Mouse (Mus musculus) myocyte (in vitro differentiated cells): ENCODE data around the gene Kcnn3. TPM values are rescaled to one million over a fixed set of nuclear protein-coding genes. Genes with fewer than 3 reads are reported as not detected.

Experiments used
- H3K27me3 ChIP-seq: one replicate; pipeline ENCODE4 v1.6.1; 2011; ENCODE audit not compliant: control insufficient read depth, insufficient read depth, insufficient read length
- H3K36me3 ChIP-seq: one replicate; pipeline ENCODE4 v1.6.1; 2011; ENCODE audit not compliant: control insufficient read depth, insufficient read depth
- H3K4me2 ChIP-seq: one replicate; pipeline ENCODE4 v1.6.1; 2011; ENCODE audit warnings: low read depth, control low read depth
- H3K4me3 ChIP-seq: one replicate; pipeline ENCODE4 v1.5.1; 2011; ENCODE audit warnings: mild to moderate bottlenecking, control low read depth, moderate library complexity
- H3K79me2 ChIP-seq: one replicate; pipeline ENCODE4 v1.6.1; 2011; ENCODE audit not compliant: control insufficient read depth, insufficient read depth
- H3ac ChIP-seq: one replicate; pipeline ENCODE4 v1.6.1; 2011; ENCODE audit not compliant: control insufficient read depth, insufficient read length
- CEBPB ChIP-seq: IDR thresholded peaks from 2 replicates; pipeline ENCODE4 v1.6.1; 2011; ENCODE audit warnings: mild to moderate bottlenecking, moderate library complexity; ENCODE audit not compliant: poor library complexity, insufficient read depth, severe bottlenecking
- E2F4 ChIP-seq: IDR thresholded peaks from one replicate; pipeline ENCODE4 v1.6.1; 2011; ENCODE audit warnings: mild to moderate bottlenecking, control low read depth, moderate library complexity; ENCODE audit not compliant: insufficient read depth
- MAX ChIP-seq: IDR thresholded peaks from one replicate; pipeline ENCODE4 v1.6.1; 2011; ENCODE audit warnings: low read depth, mild to moderate bottlenecking, control low read depth
- MYOD1 ChIP-seq, 3 experiments: IDR thresholded peaks; one replicate each; pipeline ENCODE4 v1.6.1; 2011; ENCODE audit warnings: control low read depth in 2 of 3, low read depth in 2 of 3, mild to moderate bottlenecking in 2 of 3, moderate library complexity in 1 of 3; ENCODE audit not compliant: insufficient read length in 2 of 3, control insufficient read depth in 1 of 3
- MYOG ChIP-seq, 3 experiments: IDR thresholded peaks; one replicate each; pipeline ENCODE4 v1.6.1; 2011; ENCODE audit warnings: control low read depth in 2 of 3, low read depth in 2 of 3, mild to moderate bottlenecking in 2 of 3; ENCODE audit not compliant: insufficient read length in 2 of 3, control insufficient read depth in 1 of 3, insufficient read depth in 1 of 3
- POLR2A ChIP-seq: IDR thresholded peaks from one replicate; pipeline ENCODE4 v1.6.1; 2011; ENCODE audit warnings: low read depth, mild to moderate bottlenecking, control low read depth, moderate library complexity; ENCODE audit not compliant: insufficient read length
- POLR2AphosphoS2 ChIP-seq: IDR thresholded peaks from one replicate; pipeline ENCODE4 v1.6.1; 2011; ENCODE audit warnings: low read depth, control low read depth; ENCODE audit not compliant: insufficient read length
- REST ChIP-seq: IDR thresholded peaks from one replicate; pipeline ENCODE4 v1.6.1; 2011; ENCODE audit warnings: mild to moderate bottlenecking, control low read depth, moderate library complexity; ENCODE audit not compliant: insufficient read depth, insufficient read length
- SRF ChIP-seq: IDR thresholded peaks from one replicate; pipeline ENCODE4 v1.6.1; 2011; ENCODE audit warnings: low read depth; ENCODE audit not compliant: control insufficient read depth, insufficient read length
- TCF12 ChIP-seq: IDR thresholded peaks from one replicate; pipeline ENCODE4 v1.6.1; 2011; ENCODE audit warnings: mild to moderate bottlenecking, control low read depth; ENCODE audit not compliant: poor library complexity, insufficient read depth, severe bottlenecking
- TCF3 ChIP-seq: IDR thresholded peaks from one replicate; pipeline ENCODE4 v1.6.1; 2011; ENCODE audit warnings: low read depth, control low read depth; ENCODE audit not compliant: insufficient read length
- USF1 ChIP-seq: IDR thresholded peaks from one replicate; pipeline ENCODE4 v1.6.1; 2011; ENCODE audit warnings: low read depth, mild to moderate bottlenecking, control low read depth, moderate library complexity
- polyA plus RNA-seq: library from polyadenylated mRNA; unstranded; fragments of >200 nt; fragmentation: generic; extraction: Trizol; gene quantifications from one replicate; pipeline ENCODE4 v1.2.1, GENCODE M21; 2012; ENCODE audit warnings: missing spikeins

Gene Kcnn3
- polyA plus RNA-seq, 1 experiment, result 0.68 TPM

DNA sequence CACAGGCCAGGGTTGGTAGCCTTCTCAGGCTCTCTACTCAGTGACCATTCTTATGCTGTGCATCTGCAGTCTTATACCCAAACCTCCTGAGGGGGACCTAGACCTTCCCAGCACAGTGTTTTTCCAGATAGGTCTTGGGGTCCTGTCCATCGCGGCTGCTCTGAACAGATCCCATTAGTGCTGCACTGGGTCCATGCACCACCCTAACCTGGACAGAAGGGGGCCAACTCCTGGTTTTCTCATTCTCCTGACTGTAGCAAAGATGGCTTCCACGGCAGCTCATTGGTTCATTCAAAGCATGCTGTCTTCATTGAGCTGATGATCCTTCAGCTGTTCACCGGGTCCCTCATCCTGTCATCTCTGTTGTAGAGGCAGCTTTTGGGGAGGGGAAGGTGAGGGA lies 58.1 kb downstream of the Kcnn3 start:
- TF ChIP-seq POLR2A (no peak), TCF3 (no peak), POLR2AphosphoS2 (no peak), TCF12 (no peak), MAX (no peak), CEBPB (no peak), REST (no peak), SRF (no peak), MYOD1 (IDR thresholded peaks at IDR 0.05; ENCODE audit: control insufficient read depth in 1 of 3, insufficient read length in 2 of 3, low read depth in 2 of 3) (no peak), MYOG (IDR thresholded peaks at IDR 0.05; ENCODE audit: control insufficient read depth in 1 of 3, insufficient read depth in 1 of 3, insufficient read length in 2 of 3, low read depth in 2 of 3) (no peak), USF1 (no peak), E2F4 (no peak)
- Histone ChIP-seq H3K27me3 (peaks cover 30% of the 10 kb centered on the region), H3K36me3 (no peaks in the 10 kb centered on the region), H3K79me2 (no peaks in the 10 kb centered on the region), H3K4me3 (no peak overlapping the region), H3ac (no peak overlapping the region), H3K4me2 (no peak overlapping the region)

DNA sequence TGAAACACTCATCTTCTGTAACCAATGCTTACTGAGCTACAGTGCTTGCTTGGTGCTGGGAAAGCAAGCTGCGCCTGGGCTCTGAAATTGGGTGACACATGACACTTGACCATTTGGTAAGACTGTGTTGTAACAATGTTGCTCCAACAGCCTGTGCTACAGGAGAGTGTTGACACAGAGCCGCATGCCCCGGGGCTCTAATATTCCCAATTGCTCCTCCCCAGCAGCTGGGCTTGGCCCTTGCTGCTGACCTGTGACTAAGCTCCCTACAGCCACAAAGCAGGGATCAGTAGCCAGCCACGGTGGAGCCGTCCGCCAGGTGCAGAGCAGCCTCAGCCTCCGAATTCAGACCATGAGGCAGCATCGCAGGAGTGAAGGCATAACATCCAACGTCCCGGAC lies 58.8 kb downstream of the Kcnn3 start:
- no peak overlapping the region for H3ac ChIP-seq
- no peak for TF ChIP-seq SRF
- TF ChIP-seq TCF3, result no peak
- no peak for TF ChIP-seq USF1
- peak in 1 of 3 experiments; percentile 52 for TF ChIP-seq MYOG (IDR thresholded peaks at IDR 0.05; ENCODE audit: control insufficient read depth in 1 of 3, insufficient read depth in 1 of 3, insufficient read length in 2 of 3, low read depth in 2 of 3)
- TF ChIP-seq POLR2AphosphoS2, result no peak
- no peak for TF ChIP-seq POLR2A
- TF ChIP-seq MYOD1 (IDR thresholded peaks at IDR 0.05; ENCODE audit: control insufficient read depth in 1 of 3, insufficient read length in 2 of 3, low read depth in 2 of 3), result peak in 1 of 3 experiments; percentile 49
- TF ChIP-seq TCF12, result no peak
- TF ChIP-seq CEBPB, result no peak
- TF ChIP-seq MAX, result no peak
- H3K36me3 ChIP-seq, result no peaks in the 10 kb centered on the region
- H3K4me3 ChIP-seq, result no peak overlapping the region
- peaks cover 30% of the 10 kb centered on the region for H3K27me3 ChIP-seq
- H3K4me2 ChIP-seq, result no peak overlapping the region
- H3K79me2 ChIP-seq, result no peaks in the 10 kb centered on the region

DNA sequence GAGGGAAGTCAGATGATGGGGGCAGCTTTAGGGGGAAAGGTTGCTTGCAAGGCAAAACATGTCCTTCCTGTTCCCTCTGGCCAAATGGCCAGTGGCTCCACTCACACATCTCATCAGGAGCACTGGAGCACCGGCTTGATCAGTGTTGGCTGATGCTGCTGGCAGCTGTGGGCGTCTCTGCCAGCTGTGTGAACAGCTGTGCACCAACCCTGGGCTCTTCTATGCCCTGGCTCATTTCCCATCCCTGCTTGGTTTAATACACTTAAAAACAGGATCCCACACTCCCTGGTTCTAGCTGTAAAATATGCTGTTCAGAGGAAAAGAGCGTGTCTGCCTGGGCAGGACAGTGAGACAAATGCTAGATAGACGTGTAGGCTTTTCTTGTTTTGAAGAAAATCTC lies 64.3 kb downstream of the Kcnn3 start:
- TF ChIP-seq MYOG (IDR thresholded peaks at IDR 0.05; ENCODE audit: control insufficient read depth in 1 of 3, insufficient read depth in 1 of 3, insufficient read length in 2 of 3, low read depth in 2 of 3) (no peak), TCF12 (no peak), MYOD1 (IDR thresholded peaks at IDR 0.05; ENCODE audit: control insufficient read depth in 1 of 3, insufficient read length in 2 of 3, low read depth in 2 of 3) (peak in 2 of 3 experiments; percentile 31 to 74), E2F4 (no peak), CEBPB (no peak), POLR2AphosphoS2 (no peak), REST (no peak)
- H3ac ChIP-seq, result no peak overlapping the region
- H3K79me2 ChIP-seq, result no peaks in the 10 kb centered on the region
- no peaks in the 10 kb centered on the region for H3K36me3 ChIP-seq
- peaks cover 41% of the 10 kb centered on the region for H3K27me3 ChIP-seq
- no peak overlapping the region for H3K4me3 ChIP-seq
- no peak overlapping the region for H3K4me2 ChIP-seq

DNA sequence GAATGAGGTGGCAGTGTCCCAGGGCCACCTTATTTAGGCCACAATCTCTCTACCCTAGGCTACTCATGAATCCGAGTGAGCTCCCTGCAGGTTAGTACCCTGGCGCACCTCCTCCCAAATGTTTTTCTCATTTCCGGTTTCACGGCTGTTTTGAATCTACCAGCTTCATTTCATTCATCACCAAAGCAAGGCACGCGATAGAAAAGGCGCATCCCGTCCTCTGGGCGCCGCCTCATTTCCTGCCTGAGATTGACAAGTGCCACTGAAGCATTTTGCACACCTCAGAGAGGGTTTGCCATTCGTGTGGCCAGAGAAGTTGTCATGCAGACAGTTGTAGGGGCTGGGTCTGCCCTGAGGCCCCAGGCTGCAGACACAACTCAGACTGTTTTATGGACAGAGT lies 68.5 kb downstream of the Kcnn3 start:
- Histone ChIP-seq H3K27me3 (peaks cover 30% of the 10 kb centered on the region), H3ac (no peak overlapping the region), H3K4me2 (no peak overlapping the region)

DNA sequence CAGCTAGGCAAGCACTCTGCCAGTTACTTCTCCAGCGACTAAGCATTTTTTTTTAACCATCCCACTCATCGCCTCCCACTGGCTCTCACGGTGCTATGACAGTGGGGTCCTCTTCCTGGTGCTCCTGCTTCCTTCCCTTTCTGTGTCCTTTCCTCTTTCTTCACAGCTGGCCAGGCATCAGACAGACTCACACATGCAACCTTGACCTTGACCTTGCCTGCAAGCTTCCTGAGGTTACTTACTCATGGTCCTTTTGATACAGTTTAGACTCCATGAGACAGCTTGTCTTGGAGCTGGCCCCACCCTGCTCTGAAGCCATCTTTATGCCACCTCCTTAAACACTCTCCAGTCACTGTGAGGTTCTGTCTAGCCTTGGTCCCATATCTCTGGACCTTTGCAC lies 69.4 kb downstream of the Kcnn3 start:
- no peak for TF ChIP-seq TCF3
- no peak for TF ChIP-seq USF1
- no peak for TF ChIP-seq TCF12
- H3K27me3 ChIP-seq, result peaks cover 25% of the 10 kb centered on the region
- H3K36me3 ChIP-seq, result no peaks in the 10 kb centered on the region

More for the DNA sequence above, 68.5 kb downstream of the Kcnn3 start:
- H3K36me3 ChIP-seq, result no peaks in the 10 kb centered on the region
- no peak overlapping the region for H3K4me3 ChIP-seq
- H3K79me2 ChIP-seq, result no peaks in the 10 kb centered on the region
- TF ChIP-seq USF1 (no peak), TCF12 (no peak), POLR2A (no peak), SRF (no peak), TCF3 (no peak), REST (no peak), CEBPB (no peak), MYOG (IDR thresholded peaks at IDR 0.05; ENCODE audit: control insufficient read depth in 1 of 3, insufficient read depth in 1 of 3, insufficient read length in 2 of 3, low read depth in 2 of 3) (no peak)

More for the DNA sequence above, 69.4 kb downstream of the Kcnn3 start:
- H3K4me2 ChIP-seq, result no peak overlapping the region
- no peaks in the 10 kb centered on the region for H3K79me2 ChIP-seq
- no peak overlapping the region for H3K4me3 ChIP-seq
- H3ac ChIP-seq, result no peak overlapping the region
